Mouse (Mus musculus): ENCODE data around the gene Enthd1. TPM values are rescaled to one million over a fixed set of nuclear protein-coding genes. Genes with fewer than 3 reads are reported as not detected.

Enthd1 gene
- total and polyA plus RNA-seq, 3 experiments: 0.16 TPM; not detected in 2

DNA sequence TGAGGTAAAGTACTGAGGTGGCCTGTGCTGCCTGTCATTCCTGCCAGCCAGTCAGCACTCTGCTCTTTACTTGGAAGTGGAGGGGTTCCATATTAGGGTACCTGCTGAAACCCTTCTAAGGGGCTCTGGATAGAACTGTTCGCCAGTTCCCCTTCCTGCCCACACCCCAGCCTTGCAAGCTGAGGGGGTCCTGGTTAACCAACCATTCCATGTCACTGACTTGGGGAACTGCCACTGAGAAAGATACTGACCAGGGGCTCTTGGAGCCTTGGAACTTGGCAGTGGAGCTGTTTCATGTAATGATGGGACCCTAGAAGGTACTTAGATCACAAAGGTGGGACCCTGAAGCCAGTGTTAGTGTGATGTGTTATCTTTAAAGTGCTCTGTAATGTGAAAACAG, 5.3 kb upstream of the Enthd1 start:
- TF ChIP-seq CTCF (IDR thresholded peaks at IDR 0.05; ENCODE audit: low read depth, low read length): no peak
- TF ChIP-seq POLR2AphosphoS5 (IDR thresholded peaks at IDR 0.05; ENCODE audit: insufficient replicate concordance, low read depth, low read length): no peak
- no peak for TF ChIP-seq GATA2 (IDR thresholded peaks at IDR 0.05; ENCODE audit: borderline replicate concordance, low read depth, low read length)
- no peak for TF ChIP-seq TAL1 (conservative IDR thresholded peaks at IDR 0.05; ENCODE audit: low read depth, low read length)
- TF ChIP-seq GATA1 (IDR thresholded peaks at IDR 0.05; ENCODE audit: borderline replicate concordance, low read length): no peak
- ATAC-seq (ENCODE audit: extremely low read depth, insufficient number of reproducible peaks, low FRiP score, poor library complexity, severe bottlenecking) (no peak), DNase-seq (ENCODE audit: low spot score) (no peak)
- no peaks in the 10 kb centered on the region for H3K36me3 ChIP-seq (replicated peaks)
- no peaks in the 10 kb centered on the region for H3K4me1 ChIP-seq (ENCODE audit: insufficient read depth, low read depth, low read length)
- H3K4me3 ChIP-seq (ENCODE audit: low read depth, low read length): no peak overlapping the region
- peaks cover 19% of the 10 kb centered on the region for H3K27me3 ChIP-seq (ENCODE audit: insufficient read depth, low read length)
- no peaks in the 10 kb centered on the region for H3K9me3 ChIP-seq (replicated peaks)

DNA sequence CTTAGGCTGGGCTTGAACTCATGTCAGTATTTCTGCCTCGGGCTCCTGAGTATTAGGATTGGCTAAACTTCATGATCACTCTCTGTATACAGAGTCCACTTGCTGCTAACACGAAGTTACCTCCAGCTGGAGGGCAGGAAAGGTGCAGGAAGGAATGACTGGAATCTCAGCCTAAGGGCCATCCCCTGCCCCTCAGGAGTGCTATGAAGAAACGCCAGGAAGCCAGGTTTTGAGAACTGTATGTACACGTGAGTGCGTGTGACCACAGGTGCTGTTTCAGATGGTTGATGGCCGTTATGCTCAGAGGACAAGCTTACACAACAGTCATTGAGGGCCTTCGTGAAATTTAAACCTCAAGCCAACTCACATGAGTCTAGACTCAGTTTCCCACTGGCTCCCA, 4.2 kb upstream of the Enthd1 start:
- Histone ChIP-seq H3K36me3 (replicated peaks) (no peaks in the 10 kb centered on the region), H3K27me3 (ENCODE audit: insufficient read depth, low read length) (peaks cover 19% of the 10 kb centered on the region), H3K4me3 (ENCODE audit: low read depth, low read length) (no peak overlapping the region), H3K4me1 (ENCODE audit: insufficient read depth, low read depth, low read length) (no peaks in the 10 kb centered on the region), H3K9me3 (replicated peaks) (no peaks in the 10 kb centered on the region)
- TF ChIP-seq GATA1 (IDR thresholded peaks at IDR 0.05; ENCODE audit: borderline replicate concordance, low read length): no peak
- no peak for TF ChIP-seq CTCF (IDR thresholded peaks at IDR 0.05; ENCODE audit: low read depth, low read length)
- no peak for TF ChIP-seq TAL1 (conservative IDR thresholded peaks at IDR 0.05; ENCODE audit: low read depth, low read length)
- no peak for TF ChIP-seq GATA2 (IDR thresholded peaks at IDR 0.05; ENCODE audit: borderline replicate concordance, low read depth, low read length)
- TF ChIP-seq POLR2AphosphoS5 (IDR thresholded peaks at IDR 0.05; ENCODE audit: insufficient replicate concordance, low read depth, low read length): no peak
- ATAC-seq (ENCODE audit: extremely low read depth, insufficient number of reproducible peaks, low FRiP score, poor library complexity, severe bottlenecking) (no peak), DNase-seq (ENCODE audit: low spot score) (no peak)

DNA sequence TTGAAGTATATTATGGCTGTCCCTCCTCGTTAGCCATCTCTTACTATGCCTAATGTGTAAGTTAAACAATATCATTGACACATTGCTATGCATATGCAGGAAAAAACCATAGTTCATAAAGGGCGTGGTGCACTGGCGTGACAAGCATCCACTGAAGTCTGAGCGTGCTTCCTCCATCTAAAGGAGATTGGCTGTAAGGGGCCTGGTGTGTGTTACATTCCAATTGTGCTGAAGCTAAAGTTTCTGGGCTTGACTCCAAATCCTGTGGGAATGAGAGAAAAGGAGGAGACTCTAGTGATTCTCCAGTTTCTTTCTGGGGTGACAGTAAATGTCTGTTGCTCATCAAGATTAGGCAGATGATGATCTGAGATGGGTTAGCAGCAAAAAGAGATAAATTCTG, 2.8 kb upstream of the Enthd1 start:
- Histone ChIP-seq H3K36me3 (replicated peaks) (no peaks in the 10 kb centered on the region), H3K4me3 (ENCODE audit: low read depth, low read length) (no peak overlapping the region), H3K27me3 (ENCODE audit: insufficient read depth, low read length) (peaks cover 19% of the 10 kb centered on the region), H3K4me1 (ENCODE audit: insufficient read depth, low read depth, low read length) (no peaks in the 10 kb centered on the region), H3K9me3 (replicated peaks) (no peaks in the 10 kb centered on the region)
- TF ChIP-seq GATA1 (IDR thresholded peaks at IDR 0.05; ENCODE audit: borderline replicate concordance, low read length): no peak
- no peak for TF ChIP-seq POLR2AphosphoS5 (IDR thresholded peaks at IDR 0.05; ENCODE audit: insufficient replicate concordance, low read depth, low read length)
- TF ChIP-seq TAL1 (conservative IDR thresholded peaks at IDR 0.05; ENCODE audit: low read depth, low read length): no peak
- TF ChIP-seq GATA2 (IDR thresholded peaks at IDR 0.05; ENCODE audit: borderline replicate concordance, low read depth, low read length): no peak
- TF ChIP-seq CTCF (IDR thresholded peaks at IDR 0.05; ENCODE audit: low read depth, low read length): no peak
- ATAC-seq (ENCODE audit: extremely low read depth, insufficient number of reproducible peaks, low FRiP score, poor library complexity, severe bottlenecking) (no peak), DNase-seq (ENCODE audit: low spot score) (no peak)

DNA sequence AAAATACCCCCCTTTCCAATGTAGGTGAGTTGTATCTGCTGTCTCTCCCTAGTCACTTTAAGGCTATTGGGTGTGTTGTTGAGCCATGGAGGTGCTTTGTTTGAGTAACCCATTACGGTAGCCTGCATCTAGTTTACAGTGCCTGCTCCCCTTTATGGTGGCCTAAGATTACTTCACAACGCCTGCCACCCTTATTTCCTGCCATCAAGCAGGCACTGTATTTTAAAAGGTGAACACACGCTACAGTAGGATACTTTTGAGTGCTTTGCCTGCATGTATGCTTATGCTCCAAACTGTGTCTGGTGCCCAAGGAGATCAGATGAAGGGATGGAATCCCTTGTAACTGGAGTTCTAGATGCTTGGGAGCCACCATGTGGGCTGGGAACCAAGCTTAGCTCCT, 2.2 kb upstream of the Enthd1 start:
- TF ChIP-seq POLR2AphosphoS5 (IDR thresholded peaks at IDR 0.05; ENCODE audit: insufficient replicate concordance, low read depth, low read length): no peak
- TF ChIP-seq GATA1 (IDR thresholded peaks at IDR 0.05; ENCODE audit: borderline replicate concordance, low read length): no peak
- TF ChIP-seq TAL1 (conservative IDR thresholded peaks at IDR 0.05; ENCODE audit: low read depth, low read length): no peak
- no peak for TF ChIP-seq GATA2 (IDR thresholded peaks at IDR 0.05; ENCODE audit: borderline replicate concordance, low read depth, low read length)
- TF ChIP-seq CTCF (IDR thresholded peaks at IDR 0.05; ENCODE audit: low read depth, low read length): no peak
- Histone ChIP-seq H3K27me3 (ENCODE audit: insufficient read depth, low read length) (peaks cover 16% of the 10 kb centered on the region), H3K36me3 (replicated peaks) (no peaks in the 10 kb centered on the region), H3K4me3 (ENCODE audit: low read depth, low read length) (no peak overlapping the region), H3K9me3 (replicated peaks) (no peaks in the 10 kb centered on the region), H3K4me1 (ENCODE audit: insufficient read depth, low read depth, low read length) (no peaks in the 10 kb centered on the region)
- DNase-seq (ENCODE audit: low spot score): no peak
- ATAC-seq (ENCODE audit: extremely low read depth, insufficient number of reproducible peaks, low FRiP score, poor library complexity, severe bottlenecking): no peak

DNA sequence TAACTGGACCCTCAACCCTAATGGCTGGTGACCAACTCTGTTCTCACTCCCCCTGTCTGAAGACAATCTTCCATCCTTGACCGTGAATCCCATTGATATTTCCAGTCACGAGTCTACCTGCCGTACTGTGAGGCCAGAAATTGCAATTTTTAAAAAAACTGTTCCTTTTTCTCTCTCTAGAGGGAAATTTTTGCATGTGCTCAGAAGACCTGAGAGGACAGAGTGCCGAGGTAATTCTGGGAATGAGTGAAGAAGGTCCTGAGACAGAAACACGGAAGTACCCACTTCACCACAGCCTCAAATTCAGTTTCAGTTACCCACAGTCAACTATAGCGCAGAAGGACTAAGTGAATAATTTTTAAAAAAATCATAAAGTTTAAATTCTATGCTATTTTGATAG, 1.7 kb upstream of the Enthd1 start:
- H3K4me1 ChIP-seq (ENCODE audit: insufficient read depth, low read depth, low read length): no peaks in the 10 kb centered on the region
- ATAC-seq (ENCODE audit: extremely low read depth, insufficient number of reproducible peaks, low FRiP score, poor library complexity, severe bottlenecking): no peak
- no peak for TF ChIP-seq POLR2AphosphoS5 (IDR thresholded peaks at IDR 0.05; ENCODE audit: insufficient replicate concordance, low read depth, low read length)
- no peak for TF ChIP-seq GATA2 (IDR thresholded peaks at IDR 0.05; ENCODE audit: borderline replicate concordance, low read depth, low read length)
- no peak for TF ChIP-seq TAL1 (conservative IDR thresholded peaks at IDR 0.05; ENCODE audit: low read depth, low read length)
- TF ChIP-seq CTCF (IDR thresholded peaks at IDR 0.05; ENCODE audit: low read depth, low read length): no peak
- no peak for TF ChIP-seq GATA1 (IDR thresholded peaks at IDR 0.05; ENCODE audit: borderline replicate concordance, low read length)
- no peaks in the 10 kb centered on the region for H3K36me3 ChIP-seq (replicated peaks)
- H3K9me3 ChIP-seq (replicated peaks): no peaks in the 10 kb centered on the region
- no peak for DNase-seq (ENCODE audit: low spot score)
- no peak overlapping the region for H3K4me3 ChIP-seq (ENCODE audit: low read depth, low read length)
- H3K27me3 ChIP-seq (ENCODE audit: insufficient read depth, low read length): peaks cover 16% of the 10 kb centered on the region

DNA sequence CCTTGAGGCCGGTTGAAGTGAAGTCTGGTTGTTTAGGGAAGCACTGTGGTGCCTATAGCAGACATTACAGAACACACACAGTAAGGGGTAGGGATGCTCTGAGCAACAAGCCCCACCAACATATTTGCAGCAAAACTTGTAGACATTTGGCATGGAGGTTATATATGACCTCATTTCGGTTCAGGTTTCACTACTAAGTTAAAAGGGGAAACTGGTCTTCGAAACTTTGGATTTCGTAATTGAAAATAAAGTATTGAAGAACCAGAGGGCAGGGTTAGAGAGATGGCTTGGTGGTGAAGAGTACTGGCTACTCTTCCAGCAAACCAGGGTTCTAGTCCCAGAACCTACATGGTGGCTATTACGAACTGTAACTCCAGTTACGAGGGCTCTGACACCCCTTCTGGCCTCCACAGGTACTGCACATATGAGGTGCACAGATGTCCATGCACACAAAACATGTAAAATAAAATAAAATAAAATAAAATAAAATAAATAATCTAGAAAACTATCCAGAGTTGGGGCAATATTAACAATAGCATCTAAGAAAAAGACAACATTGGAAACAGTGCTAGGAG, 1.2 kb downstream of the Enthd1 start:
- ATAC-seq (ENCODE audit: extremely low read depth, insufficient number of reproducible peaks, low FRiP score, poor library complexity, severe bottlenecking) (no peak), DNase-seq (ENCODE audit: low spot score) (no peak)
- no peak overlapping the region for H3K4me3 ChIP-seq (ENCODE audit: low read depth, low read length)
- H3K36me3 ChIP-seq (replicated peaks): no peaks in the 10 kb centered on the region
- no peak for TF ChIP-seq TAL1 (conservative IDR thresholded peaks at IDR 0.05; ENCODE audit: low read depth, low read length)
- TF ChIP-seq CTCF (IDR thresholded peaks at IDR 0.05; ENCODE audit: low read depth, low read length): no peak
- no peak for TF ChIP-seq GATA2 (IDR thresholded peaks at IDR 0.05; ENCODE audit: borderline replicate concordance, low read depth, low read length)
- TF ChIP-seq POLR2AphosphoS5 (IDR thresholded peaks at IDR 0.05; ENCODE audit: insufficient replicate concordance, low read depth, low read length): no peak
- TF ChIP-seq GATA1 (IDR thresholded peaks at IDR 0.05; ENCODE audit: borderline replicate concordance, low read length): no peak
- H3K27me3 ChIP-seq (ENCODE audit: insufficient read depth, low read length): peaks cover 13% of the 10 kb centered on the region
- no peaks in the 10 kb centered on the region for H3K4me1 ChIP-seq (ENCODE audit: insufficient read depth, low read depth, low read length)
- H3K9me3 ChIP-seq (replicated peaks): no peaks in the 10 kb centered on the region
